Mouse (Mus musculus): Measurements from ENCODE around the gene Cstb. TPM values are rescaled to one million over a fixed set of nuclear protein-coding genes. Genes with fewer than 3 reads are reported as not detected.

Gene Cstb
- 10 to 100 TPM; 29.9 to 34.9 TPM for total RNA-seq (2021)
- long read RNA-seq, experiment 1, transcript Cstb-201 (3 exons, 603 nt), result major isoform, 21 of 21 reads
- long read RNA-seq, experiment 1, partial matches to known transcripts, result 0 of 21 reads
- long read RNA-seq, experiment 1, other reads (novel, unspliced or antisense), result 0 of 21 reads
- long read RNA-seq, experiment 2, transcript Cstb-201 (3 exons, 603 nt), result major isoform, 40 of 42 reads
- long read RNA-seq, experiment 2, partial matches to known transcripts, result 2 of 42 reads
- long read RNA-seq, experiment 2, other reads (novel, unspliced or antisense), result 0 of 42 reads

GRCm38 (mm10) chr10:78425181-78426041, at the start of gene Cstb:
TSS of gene Cstb (plus strand) at chr10:78425669.
- peak; percentile 82 to 83 for DNase-seq (ENCODE audit: low spot score in 2 of 2)
- no peak for TF ChIP-seq CTCF (conservative IDR thresholded peaks at IDR 0.05)
- Histone ChIP-seq H3K27ac (peak within 1 kb of the TSS; percentile 98), H3K4me3 (peak within 1 kb of the TSS; percentile 83)

GRCm38 (mm10) chr10:78378516-78378915, 47.0 kb upstream of the Cstb start:
- DNase-seq (ENCODE audit: low spot score in 2 of 2), result no peak
- TF ChIP-seq CTCF (conservative IDR thresholded peaks at IDR 0.05), result peak; percentile 51
- Histone ChIP-seq H3K4me3 (no peak overlapping the region), H3K27ac (no peak overlapping the region)

- DNase-seq (ENCODE audit: low spot score in 2 of 2), result no peak
- no peak for TF ChIP-seq CTCF (conservative IDR thresholded peaks at IDR 0.05)
- Histone ChIP-seq H3K27ac (no peak overlapping the region), H3K4me3 (no peak overlapping the region)
These were observed 41.9 kb upstream of the Cstb start for GRCm38 (mm10) chr10:78383567-78383966.

GRCm38 (mm10) chr10:78385520-78385919, 39.9 kb upstream of the Cstb start:
- no peak for TF ChIP-seq CTCF (conservative IDR thresholded peaks at IDR 0.05)
- H3K27ac ChIP-seq, result no peak overlapping the region
- no peak overlapping the region for H3K4me3 ChIP-seq
- DNase-seq (ENCODE audit: low spot score in 2 of 2), result no peak

GRCm38 (mm10) chr10:78388216-78388980, 37.1 kb upstream of the Cstb start:
- H3K4me3 ChIP-seq, result peak overlapping the region; percentile 20; the same call in 1 of the 2 replicates
- peak; percentile 20; the same call in 1 of the 2 replicates for TF ChIP-seq CTCF (conservative IDR thresholded peaks at IDR 0.05)

GRCm38 (mm10) chr10:78390982-78391470, 34.4 kb upstream of the Cstb start:
- Histone ChIP-seq H3K27ac (no peak overlapping the region), H3K4me3 (no peak overlapping the region)
- no peak for DNase-seq (ENCODE audit: low spot score in 2 of 2)
- TF ChIP-seq CTCF (conservative IDR thresholded peaks at IDR 0.05), result no peak

More at GRCm38 (mm10) chr10:78388216-78388980, 37.1 kb upstream of the Cstb start:
- peak; percentile 54 to 57 for DNase-seq (ENCODE audit: low spot score in 2 of 2)
- H3K27ac ChIP-seq, result peak overlapping the region; percentile 84

GRCm38 (mm10) chr10:78392072-78392471, 33.4 kb upstream of the Cstb start:
- TF ChIP-seq CTCF (conservative IDR thresholded peaks at IDR 0.05), result peak; percentile 95
- no peak overlapping the region for H3K4me3 ChIP-seq
- H3K27ac ChIP-seq, result no peak overlapping the region
- DNase-seq (ENCODE audit: low spot score in 2 of 2), result peak; percentile 69 to 85

GRCm38 (mm10) chr10:78395377-78395776, 30.1 kb upstream of the Cstb start:
- no peak overlapping the region for H3K4me3 ChIP-seq
- H3K27ac ChIP-seq, result no peak overlapping the region
- TF ChIP-seq CTCF (conservative IDR thresholded peaks at IDR 0.05), result peak; percentile 30; the same call in 1 of the 2 replicates
- DNase-seq (ENCODE audit: low spot score in 2 of 2), result no peak

- Histone ChIP-seq H3K27ac (peak overlapping the region; percentile 32; the same call in 1 of the 2 replicates), H3K4me3 (no peak overlapping the region)
- DNase-seq (ENCODE audit: low spot score in 2 of 2), result peak; percentile 93 to 99
- peak; percentile 98 for TF ChIP-seq CTCF (conservative IDR thresholded peaks at IDR 0.05)
These were observed 29.4 kb upstream of the Cstb start for GRCm38 (mm10) chr10:78395819-78396624.

GRCm38 (mm10) chr10:78396625-78396885, 28.9 kb upstream of the Cstb start:
- peak; percentile 2; the same call in 1 of the 2 replicates for TF ChIP-seq CTCF (conservative IDR thresholded peaks at IDR 0.05)
- no peak overlapping the region for H3K4me3 ChIP-seq
- no peak for DNase-seq (ENCODE audit: low spot score in 2 of 2)
- peak overlapping the region; percentile 32; the same call in 1 of the 2 replicates for H3K27ac ChIP-seq

GRCm38 (mm10) chr10:78399090-78399657, 26.3 kb upstream of the Cstb start:
- Histone ChIP-seq H3K27ac (peak overlapping the region; percentile 79), H3K4me3 (no peak overlapping the region)
- peak in 1 of 2 experiments; percentile 41 for DNase-seq (ENCODE audit: low spot score in 2 of 2)
- TF ChIP-seq CTCF (conservative IDR thresholded peaks at IDR 0.05), result no peak
